Mouse (Mus musculus) left cerebral cortex, postnatal 4 days (tissue): ENCODE measurements around the gene Mknk2. TPM values are rescaled to one million over a fixed set of nuclear protein-coding genes. Genes with fewer than 3 reads are reported as not detected.

ENCODE experiments used
- DNase-seq: peaks from one replicate; pipeline ENCODE4 v3.0.0-alpha.2; 2022
- intact Hi-C: fragments of 180-260 bp; cut with DNase I; formaldehyde crosslinking; loops from one replicate; pipeline ENCODE4 v1.15.1; 2025
- total RNA-seq, 2 experiments: library from RNA; stranded (reverse); gene quantifications; 2 replicates each; pipeline ENCODE4 v1.2.3; 2021

Gene Mknk2
- total RNA-seq, 2 experiments from 2014 or later, result 61.6 to 67.1 TPM

DNA sequence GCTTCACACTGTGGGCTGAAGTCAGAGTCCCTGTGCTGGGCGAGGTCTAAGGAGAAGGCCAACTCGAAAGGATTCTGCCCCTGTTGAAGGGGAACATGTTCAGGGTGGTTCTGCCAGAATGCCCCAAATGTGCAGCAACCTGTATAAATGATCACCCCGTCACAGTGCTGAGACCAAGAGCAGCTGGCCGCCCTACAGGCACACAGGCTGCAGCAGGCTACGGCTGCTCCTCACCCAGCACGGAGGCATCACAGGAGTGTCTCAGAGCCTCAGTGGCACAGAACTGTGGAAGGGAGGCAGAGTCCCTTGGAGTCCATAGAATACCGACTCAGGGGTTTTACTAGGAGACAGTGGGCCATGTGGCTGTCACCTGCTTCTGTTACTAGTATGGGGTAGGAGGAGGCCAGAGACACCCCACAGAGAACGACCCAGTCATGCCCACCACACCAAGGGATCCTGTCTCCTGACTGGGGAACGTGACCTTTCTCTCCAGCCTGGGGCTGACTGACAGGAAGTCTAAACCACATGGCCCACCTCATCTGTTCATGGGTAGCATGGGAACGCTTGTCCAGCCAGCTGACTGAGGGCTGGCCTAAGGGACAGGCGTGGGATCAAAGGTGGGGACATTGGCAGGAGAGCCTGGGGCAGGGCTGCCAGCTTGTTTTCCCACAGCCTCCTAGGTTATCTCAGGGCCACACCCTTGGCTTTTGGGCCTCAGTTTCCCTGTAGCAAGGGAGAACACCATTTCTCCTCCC, 5.8 kb downstream of the Mknk2 start:
- no peak for DNase-seq
- intact Hi-C loops, result no loop called here

GRCm38 (mm10) chr10:80671251-80671650, 6.7 kb downstream of the Mknk2 start:
- no peak for DNase-seq
- intact Hi-C loops, result no loop called here

DNA sequence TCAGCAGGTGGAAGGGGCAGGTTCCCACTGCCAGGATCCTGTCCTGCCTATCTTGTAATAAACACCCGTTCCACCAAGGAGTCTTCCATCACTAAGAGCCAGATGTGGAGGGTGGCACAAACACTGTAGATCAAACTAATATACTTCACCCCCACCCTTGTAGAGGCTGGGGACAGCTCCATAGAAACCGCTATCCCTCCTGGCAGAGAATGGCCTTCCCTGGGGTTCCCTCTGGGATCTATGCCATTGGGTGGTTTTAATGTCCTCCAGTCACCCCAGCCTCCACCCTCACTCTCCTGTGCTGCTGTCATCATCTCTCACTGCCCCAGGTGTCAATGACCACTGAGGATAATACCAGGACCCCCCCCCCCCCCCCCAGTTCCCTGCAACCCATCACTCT, 7.4 kb downstream of the Mknk2 start:
- intact Hi-C loops, result no loop called here
- DNase-seq, result no peak

- intact Hi-C loops, result no loop called here
- peak; percentile 86 for DNase-seq
Observed at GRCm38 (mm10) chr10:80669737-80670485, 8.0 kb downstream of the Mknk2 start.

DNA sequence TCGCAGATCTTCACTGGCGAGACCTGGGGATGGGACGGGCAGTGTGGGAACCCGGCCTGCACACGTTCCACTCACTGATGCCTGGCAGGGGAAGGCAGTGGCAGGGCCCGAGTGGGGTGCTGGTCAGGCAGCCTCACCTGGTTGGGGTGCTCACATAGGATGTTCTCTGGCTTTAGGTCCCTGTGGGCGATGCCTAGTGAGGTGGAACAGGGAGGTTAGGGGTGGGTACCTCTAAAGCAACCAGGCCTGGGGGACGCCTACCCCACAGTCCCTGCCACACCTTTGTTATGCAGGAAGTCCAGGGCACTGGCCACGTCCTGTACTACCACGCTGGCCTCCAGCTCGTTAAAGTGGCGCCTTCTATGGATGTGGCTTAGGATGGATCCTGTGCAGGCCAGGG, 8.9 kb downstream of the Mknk2 start:
- intact Hi-C loops, result no loop called here
- DNase-seq, result no peak

- intact Hi-C loops, result no loop called here
- peak; percentile 75 for DNase-seq
Observed at GRCm38 (mm10) chr10:80668614-80669013, 9.3 kb downstream of the Mknk2 start.

GRCm38 (mm10) chr10:80666837-80667412, 11.0 kb downstream of the Mknk2 start:
- intact Hi-C loops, result no loop called here
- no peak for DNase-seq

DNA sequence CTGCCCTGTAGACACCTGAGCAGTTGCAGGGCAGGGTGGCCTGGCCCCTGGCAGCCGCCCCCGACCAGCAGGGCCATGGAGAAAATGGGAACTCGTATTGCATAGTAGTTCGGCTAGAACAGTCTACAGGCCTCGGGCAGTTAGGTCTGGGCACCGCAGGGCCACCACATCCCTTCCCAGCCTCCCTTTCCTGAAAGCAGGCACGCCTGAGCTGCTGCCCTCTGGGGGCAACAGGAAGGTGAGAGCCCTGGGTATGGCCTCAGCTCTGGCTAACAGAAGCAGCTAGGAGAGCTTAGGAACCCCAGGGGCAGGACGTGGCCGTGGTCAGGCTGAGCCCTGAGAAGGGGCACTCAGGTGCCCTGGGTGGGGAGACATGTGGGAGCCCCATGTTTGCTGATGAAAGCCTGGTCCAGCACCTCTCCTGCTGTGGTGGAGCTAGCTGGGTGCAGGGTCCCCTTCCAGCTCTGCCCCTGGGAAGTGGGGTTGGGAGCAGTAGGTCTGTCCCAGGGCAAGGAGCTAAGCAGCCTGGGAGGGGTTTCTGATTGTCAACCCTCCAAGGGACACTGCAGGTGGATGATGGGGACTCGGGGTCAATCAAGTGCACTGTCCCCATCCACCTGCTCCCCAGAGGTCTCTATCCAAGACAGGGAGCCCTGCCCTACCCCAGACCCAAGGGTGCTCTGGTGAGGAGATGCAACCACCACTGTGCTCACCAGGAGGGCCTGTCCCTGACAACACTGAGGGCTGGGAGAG, 11.8 kb downstream of the Mknk2 start:
- DNase-seq, result no peak
- intact Hi-C loops, result no loop called here

DNA sequence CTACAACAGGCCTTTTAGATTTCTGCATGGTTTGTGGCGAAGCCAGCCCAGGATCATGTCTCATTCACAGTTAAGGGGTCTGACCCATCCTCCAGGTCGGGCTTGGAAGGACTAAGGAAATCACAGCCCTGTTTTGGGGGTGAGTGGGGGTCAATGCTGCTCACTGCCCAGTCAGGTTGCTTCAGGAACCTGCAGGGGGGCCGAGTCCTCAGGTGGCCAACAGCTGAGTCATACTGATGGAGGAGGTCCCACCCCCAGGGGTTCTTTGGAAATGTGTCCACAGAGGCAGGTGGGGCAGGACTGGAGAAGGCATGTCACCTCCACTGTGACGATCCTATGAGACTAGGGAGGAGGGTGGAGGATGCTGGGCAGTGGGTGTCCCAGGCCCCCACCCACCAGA, 12.5 kb downstream of the Mknk2 start:
- intact Hi-C loops, result no loop called here
- no peak for DNase-seq

GRCm38 (mm10) chr10:80665016-80665380, 12.9 kb downstream of the Mknk2 start:
- DNase-seq, result no peak
- intact Hi-C loops, result no loop called here

DNA sequence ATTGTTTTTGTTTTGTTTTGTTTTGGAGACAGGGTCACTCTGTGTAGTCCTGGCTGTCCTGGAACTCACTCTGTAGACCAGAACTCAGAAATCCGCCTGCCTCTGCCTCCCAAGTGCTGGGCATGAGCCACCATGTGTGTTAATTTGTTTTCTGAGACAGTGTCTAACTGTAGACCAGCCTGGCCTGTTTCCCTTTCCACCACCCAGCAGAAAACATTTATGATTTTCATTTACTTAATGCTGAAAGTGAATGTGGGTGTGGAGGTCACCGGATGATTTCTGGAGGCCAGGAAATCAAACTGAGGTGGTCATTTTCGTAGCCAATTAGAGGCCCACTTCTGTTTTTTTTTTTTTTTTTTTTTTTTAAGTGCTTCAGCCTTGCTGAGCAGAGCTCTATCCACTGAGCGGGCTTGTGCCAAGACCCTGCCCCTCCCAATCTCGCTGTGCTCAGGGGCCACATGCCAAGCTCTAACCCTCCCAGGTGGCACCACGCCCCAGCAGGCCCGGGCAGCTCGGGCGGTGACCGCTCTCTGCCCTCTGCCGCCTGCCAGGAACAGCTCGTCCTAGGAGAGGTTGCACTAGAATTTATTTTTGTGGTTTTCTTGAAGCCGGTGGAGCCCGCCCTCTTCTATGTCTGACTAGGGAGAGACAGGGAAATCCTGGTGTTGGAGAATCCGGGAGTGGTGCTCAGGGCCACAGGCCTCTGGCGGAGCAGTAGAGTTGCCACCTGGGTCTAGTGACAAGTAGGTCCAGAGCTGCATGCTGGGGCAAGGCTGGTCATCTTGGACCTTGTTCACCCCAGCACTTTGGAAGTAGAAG, 13.5 kb downstream of the Mknk2 start:
- intact Hi-C loops, result no loop called here
- DNase-seq, result peak; percentile 53

- no peak for DNase-seq
- intact Hi-C loops, result no loop called here
Observed at GRCm38 (mm10) chr10:80663485-80664196, 14.3 kb downstream of the Mknk2 start.

DNA sequence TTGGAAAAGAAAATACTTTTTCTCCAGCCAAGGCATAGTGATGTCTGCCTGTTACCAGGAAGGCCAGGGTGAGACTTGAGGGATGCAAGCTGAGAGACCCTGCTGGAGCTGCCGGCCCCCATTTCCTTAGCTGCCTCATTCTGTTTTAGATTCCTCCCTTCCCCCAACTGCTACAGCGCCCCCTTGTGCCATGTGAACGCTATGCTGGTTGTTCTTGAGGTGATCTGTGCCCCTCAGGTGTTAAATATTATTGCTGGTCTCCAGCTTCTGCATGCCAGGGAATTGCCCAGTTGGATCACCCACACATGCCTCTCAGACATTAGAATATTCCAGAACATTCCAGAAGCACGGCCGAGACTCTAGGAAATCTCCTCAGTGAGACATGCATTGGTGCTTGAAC, 16.8 kb downstream of the Mknk2 start:
- peak; percentile 56 for DNase-seq
- intact Hi-C loops, result no loop called here

GRCm38 (mm10) chr10:80659213-80659612, 18.7 kb downstream of the Mknk2 start:
- intact Hi-C loops, result no loop called here
- DNase-seq, result peak; percentile 76

GRCm38 (mm10) chr10:80658841-80659202, 19.1 kb downstream of the Mknk2 start:
- DNase-seq, result no peak
- intact Hi-C loops, result no loop called here

DNA sequence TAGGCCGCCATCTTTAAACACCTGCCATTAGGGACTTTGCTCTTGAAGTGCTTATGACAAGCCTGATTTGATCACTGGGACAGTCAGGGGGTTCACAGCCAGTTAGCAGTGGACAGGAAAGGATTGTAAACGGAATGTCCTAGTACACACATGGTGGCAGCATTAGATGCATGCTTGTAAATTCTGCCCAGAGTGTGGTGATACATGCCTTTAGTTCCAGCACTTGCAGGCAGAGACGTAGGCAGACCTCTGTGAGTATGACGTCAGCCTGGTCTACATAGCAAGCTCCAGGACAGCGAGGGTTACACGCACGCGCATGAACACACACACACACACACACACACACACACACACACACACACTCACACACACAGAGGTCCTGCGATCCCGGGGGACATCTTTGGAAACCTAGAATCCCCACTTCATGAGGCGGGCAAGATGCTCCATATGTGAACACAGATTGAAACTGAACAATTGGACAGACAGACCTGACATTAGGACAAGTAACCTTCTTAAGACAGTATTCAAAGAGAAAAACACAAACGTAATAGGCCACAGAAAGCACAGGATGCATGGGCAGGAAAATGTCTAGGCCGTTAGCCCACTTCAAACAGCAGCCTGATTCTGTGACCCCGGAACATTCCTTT, 19.6 kb downstream of the Mknk2 start:
- no peak for DNase-seq
- intact Hi-C loops, result no loop called here

DNA sequence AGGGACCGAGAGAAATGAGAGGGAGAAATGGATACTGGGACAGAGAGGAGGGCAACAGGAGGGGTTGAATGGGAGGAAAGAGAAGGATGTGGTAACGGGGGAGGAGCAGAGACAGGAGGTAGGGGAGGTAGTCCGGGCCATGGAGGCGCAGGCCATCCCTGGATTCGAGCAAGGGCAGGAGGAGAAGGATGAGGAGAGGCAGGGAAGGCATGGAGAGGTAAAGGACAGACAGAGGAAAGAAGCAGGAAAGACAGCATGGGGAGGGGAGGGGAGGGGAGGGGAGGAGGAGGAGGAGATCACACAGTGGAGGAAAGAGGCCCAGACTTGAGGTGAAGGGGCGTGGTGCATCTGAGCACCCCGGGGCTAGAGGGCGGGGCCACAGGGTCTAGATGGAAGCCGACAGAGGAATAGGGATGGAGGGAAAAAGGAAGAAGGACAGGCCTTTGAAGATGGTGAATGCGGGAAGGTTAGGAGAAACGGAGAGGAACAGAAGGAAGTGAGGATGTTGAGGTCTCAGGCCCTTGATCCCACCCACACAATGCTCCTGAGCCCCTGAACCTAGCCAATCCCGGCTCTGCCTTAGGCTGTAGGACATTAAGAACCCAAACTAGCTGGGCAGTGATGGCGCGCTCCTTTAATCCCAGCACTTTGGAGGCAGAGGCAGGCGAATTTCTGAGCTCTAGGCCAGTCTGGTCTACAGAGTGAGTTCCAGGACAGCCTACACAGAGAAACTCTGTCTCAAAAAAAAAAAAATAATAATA, 20.9 kb downstream of the Mknk2 start, which contains the start of gene Btbd2:
Gene Btbd2 (minus strand): TSS at position 209 of the 761 bp plus-strand sequence.
- intact Hi-C loops, result no loop called here

DNA sequence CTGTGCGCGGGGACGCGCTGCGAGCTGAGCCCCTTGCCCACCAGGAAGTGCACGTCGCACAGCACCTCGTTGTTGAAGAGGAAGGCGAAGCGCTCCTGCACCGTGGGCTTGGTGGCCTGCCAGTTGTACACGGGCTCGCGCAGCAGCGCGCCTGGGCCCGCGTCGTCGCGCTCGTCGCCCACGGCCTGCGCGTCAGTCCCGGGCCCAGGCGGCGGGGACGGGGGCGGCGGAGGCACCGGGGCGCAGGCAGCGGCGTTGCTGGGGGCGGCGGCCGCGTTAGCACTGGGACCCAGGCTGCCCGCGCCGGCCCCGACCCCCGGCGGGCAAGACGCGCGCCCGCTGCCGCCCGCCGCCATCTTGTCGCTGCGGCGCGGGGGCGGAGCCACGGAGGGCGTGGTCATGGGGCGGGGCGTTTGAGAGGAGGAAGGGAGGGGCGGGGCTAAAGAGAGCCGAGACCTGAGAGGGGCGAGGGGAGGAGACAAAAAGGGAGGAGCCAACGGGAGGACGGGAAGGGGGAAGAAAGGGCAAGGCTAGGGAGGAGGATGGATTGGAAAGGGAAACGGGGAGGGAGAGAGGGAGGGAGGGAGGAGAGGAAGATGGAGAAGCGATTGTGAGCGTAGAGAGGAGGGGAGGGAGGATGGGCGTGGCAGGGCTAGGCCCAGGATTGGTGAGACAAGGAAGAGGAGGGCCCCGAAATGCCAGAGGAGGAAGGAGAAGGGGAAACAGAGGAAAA, 21.6 kb downstream of the Mknk2 start:
- intact Hi-C loops, result no loop called here
- peak; percentile 99 for DNase-seq

More for the DNA sequence above, 20.9 kb downstream of the Mknk2 start, which contains the start of gene Btbd2:
- DNase-seq, result no peak
